Mouse (Mus musculus): ENCODE data around the gene Ctnnbip1.

DNA sequence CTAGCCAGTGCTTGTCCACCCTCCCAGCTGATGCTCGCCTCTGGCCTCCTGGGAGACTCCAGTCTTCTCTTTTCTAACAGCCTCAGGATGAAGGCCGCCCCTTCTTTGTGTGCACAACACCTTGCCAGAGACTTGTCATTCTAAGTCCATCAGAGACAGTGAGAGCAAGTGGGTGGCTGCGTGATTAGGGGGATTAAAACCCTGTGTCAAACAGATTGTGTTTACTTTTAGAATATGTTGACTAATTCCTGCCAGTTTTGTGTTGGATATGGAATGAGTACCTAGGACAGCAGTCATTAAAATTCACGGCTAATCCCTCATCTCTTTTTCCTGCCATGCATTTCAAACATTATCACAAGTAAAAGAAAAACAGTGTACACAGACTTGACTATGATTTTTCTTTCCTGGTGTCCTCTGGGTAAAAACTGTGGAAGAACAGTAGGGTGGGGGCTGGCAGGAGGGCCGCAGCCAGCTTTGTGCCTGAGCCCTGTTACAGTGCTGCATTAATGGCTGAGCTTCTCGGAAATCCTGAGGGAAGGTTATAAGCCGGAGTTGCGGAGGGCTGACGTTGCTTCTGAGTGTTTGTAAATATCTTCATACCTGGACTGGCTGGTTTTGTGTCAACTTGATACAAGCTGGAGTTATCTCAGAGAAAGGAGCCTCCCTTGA lies 77.0 kb downstream of the Ctnnbip1 start:
- no peak for TF ChIP-seq CTCF (IDR thresholded peaks at IDR 0.05; ENCODE audit: control insufficient read depth, insufficient read depth, insufficient replicate concordance, low read depth, low read length)
- TF ChIP-seq POLR2A (IDR thresholded peaks at IDR 0.05; ENCODE audit: control insufficient read depth, low read depth, low read length) = no peak
